Mouse (Mus musculus): ENCODE measurements at regions not wholly inside any gene's neighbourhood (a gene's known extent, or its start where the extent isn't known, plus 50 kb on each side); places are given as distances from the start of the nearest gene placed in this dataset.

- TF ChIP-seq CTCF (IDR thresholded peaks at IDR 0.05; ENCODE audit: low read depth, low read length) (no peak), POLR2A (IDR thresholded peaks at IDR 0.05; ENCODE audit: insufficient read depth, low read length) (no peak)
Observed at GRCm38 (mm10) chr4:124455511-124456338, 154.9 kb downstream of the 3100002H09Rik start.

Measured in ES-Bruce4 (cell line).